Mouse (Mus musculus) cerebellum, postnatal 10 days (tissue): ENCODE data around the gene Klhdc7b.

Experiments
- DNase-seq, 2 experiments: peaks; one replicate each; pipeline ENCODE4 v3.0.0; 2021; ENCODE audit warnings: mixed read lengths in 2 of 2

Gene Klhdc7b

DNA sequence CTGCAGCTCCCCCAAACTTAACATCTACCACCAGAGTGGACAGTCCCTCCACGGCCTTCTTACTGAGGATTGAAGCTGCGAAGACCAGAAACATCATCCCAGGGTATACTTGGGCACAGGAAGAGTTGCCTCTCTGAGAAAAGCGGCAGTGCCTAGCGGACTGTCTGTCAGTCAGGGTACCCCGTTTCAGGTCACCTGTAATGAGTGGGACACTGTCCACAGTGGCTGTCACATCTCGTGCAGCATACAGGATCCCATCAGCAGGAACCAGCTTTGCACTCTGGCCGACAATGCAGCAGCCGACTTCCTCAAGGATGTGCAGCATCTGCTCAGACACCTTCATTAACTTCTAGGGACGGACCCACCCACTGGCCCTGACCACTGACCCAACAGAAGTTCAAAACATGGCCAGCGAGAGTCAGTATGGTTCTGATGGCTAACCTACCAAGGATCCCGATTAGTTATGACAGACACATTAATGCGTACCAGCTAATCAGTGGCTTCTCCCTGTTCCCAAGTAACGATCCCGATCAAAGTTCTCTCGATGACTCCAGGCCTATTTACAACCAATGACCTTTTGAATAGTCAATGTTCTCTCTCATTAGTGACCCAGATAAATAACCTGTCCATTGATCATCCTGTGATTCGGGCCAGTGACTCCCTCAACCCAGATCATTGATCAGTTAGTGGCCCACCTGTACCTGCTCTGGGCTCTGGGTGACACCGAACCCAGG, 9.7 kb upstream of the Klhdc7b start:
- no peak for DNase-seq

DNA sequence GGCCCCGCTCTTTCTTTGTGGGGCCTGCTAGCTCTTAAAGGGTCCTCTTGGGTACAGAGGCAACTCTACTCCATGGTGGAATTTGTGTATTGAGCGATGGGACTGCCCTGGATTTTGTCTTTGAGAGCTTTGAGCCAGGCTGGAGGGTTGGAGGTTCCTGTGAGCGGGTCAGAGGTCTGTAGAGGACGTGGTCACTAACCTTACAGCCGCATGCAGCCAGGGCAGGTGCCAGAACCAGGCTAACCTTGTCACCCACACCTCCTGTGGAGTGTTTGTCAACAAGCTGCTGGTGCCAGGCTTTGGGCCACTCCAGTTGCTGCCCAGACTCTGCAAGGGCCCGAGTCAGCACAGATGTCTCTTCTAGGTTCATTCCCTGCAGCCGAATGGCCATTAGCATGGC, 8.7 kb upstream of the Klhdc7b start:
- DNase-seq = no peak

DNA sequence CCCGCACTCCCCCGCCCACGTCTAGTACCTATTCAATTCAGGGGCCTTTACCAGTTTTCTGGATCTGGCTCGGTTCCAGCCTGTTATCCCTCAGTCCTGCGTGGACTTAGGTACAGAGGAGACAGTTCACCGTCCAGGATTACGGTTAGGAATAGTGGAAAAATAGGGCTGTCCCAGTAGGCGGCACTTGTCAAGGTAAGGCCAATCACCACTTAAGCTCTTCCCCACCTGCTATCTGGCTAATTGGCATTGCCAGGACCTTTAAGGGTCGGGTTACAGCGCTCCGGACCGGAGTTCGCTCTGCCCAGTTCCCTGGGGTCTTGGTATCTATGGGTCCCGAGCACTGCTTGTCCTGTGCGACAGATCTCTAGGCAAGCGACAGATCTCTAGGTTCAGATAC, 7.8 kb upstream of the Klhdc7b start, which contains the start of gene Tymp:
Tymp (minus strand) TSS at position 83 of the 400 bp plus-strand sequence.
- DNase-seq = no peak

DNA sequence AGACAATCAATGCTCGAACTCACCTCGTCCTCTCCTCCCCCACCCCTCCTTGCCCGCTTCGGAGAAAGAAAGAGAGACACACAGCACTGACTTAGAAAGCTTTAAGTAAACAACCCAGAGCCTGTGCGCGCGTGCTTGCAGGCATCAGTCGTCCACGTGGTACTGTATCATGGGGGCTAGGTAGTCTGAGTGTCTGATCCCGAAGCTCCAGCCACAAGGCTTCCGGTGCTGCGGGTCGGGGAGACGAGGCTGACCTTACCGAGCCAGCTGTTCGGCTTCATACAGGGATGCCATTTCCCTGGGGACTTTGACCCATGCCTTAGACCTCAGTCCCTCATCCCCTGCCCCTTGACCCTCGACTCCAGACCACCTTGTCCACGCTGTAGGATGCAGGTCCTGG, 7.4 kb upstream of the Klhdc7b start:
- DNase-seq = no peak

DNA sequence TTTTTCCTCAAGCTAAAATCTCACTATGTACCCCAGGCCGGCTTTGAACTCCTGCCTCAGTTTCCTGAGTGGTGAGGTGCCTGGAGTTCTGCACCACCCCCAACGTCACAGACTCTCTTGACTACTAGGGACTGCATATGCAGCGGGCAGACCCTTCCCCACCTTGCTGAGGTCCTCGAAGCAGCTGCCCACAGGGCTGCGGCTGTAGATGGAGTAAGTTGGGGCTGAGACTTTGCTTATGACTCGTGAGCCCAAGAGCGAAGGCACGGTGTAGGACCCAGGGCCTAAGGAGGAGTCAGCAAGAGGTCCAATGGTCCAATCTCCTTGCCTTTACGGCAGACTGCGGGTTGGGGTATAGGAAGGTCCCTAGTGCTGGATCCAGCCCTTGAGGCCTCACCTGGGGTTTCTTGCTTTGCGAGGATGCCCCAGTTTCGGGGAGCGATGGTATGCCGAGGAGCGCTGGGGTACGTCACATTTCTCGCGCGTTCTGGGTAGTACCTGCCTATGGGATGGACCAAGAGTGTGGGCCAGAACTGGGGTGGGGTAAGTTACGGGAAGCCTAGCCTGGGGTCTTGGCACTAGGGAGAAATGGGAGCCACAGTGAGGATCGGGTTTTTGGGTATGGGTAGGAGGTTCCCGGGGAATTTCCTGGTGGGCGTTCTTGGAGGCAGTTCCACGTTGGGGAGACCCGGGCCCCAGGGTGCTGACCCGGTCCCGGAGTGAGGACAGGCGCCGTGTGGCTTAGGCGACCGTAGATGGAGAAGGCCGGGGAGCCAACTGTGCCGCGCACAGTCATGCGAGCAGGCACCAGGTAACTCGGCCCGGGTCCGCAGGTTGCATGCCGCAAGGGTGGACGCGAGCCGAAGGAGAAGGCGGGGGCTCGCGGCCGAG, 6.5 kb upstream of the Klhdc7b start:
- DNase-seq = no peak

DNA sequence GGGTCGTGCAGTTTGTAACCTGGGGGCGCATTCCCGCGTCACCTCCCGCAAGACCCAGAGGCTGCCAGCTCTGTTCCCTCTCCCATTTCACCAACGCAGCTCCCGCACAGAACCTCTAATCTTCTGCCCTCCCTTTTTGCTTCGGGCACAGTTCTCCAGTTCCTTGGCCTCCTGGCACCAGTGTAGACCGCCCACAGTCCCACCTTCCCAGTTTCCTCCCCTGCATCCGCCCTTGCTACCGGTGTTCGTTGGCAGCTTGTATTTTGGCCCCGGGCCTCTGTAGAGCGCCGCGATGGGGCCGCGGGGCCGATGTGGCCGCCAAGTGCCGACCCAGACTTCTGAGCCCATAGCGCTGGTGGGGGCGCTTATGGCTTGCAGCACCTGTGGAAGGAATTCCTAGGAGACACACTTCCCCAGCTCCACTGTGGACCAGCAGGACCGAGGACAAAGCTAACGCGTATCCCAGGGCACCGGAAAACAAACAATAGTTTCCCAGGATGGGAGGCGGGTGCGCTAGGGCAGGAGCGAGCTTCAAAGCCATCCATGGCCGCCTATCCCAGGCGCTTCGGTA, 5.8 kb upstream of the Klhdc7b start, which contains the start of gene Odf3b:
Odf3b (minus strand) TSS at position 452 of the 571 bp plus-strand sequence.
- peak; percentile 72 to 76 for DNase-seq

DNA sequence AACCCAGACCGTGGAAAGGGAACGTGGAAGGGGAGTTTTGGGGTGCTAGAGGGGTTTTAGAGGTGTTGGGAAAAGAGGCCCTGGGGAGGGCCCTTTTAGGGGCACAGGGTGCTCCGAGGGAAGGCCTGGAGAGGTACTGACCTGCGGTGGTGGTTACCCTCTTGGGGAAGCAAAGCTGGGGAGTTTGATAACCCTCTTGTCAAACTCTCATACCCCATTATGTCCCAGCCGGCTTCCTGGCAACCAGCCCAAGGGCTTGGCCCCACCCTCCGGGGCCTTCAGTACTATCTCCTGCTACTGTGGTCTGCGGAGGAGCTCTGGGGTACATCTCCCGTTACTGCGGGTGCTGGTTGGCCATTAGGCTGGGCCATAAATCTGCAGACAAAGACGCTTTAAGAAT, 5.3 kb upstream of the Klhdc7b start:
- peak; percentile 68 to 70 for DNase-seq

DNA sequence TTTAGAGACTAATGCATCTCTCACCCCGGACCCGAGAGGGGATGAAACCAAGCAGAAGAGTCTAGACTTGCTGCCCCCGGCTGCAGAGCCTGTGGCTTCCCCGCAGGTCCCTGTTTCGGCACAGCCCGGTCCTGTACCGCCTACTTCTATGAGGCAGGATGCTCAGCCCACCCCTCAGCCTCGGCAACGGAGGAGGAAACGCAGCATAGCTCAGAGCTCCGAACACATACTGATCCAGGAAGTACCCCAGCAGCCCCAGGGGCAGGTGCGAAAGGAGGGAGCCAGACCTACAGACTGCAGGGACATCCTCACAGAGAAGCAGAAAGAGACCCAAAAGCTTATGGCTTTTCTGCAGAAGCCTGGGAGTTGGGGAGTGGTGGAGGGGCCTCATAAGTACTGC, 2.4 kb downstream of the Klhdc7b start:
- DNase-seq = no peak

DNA sequence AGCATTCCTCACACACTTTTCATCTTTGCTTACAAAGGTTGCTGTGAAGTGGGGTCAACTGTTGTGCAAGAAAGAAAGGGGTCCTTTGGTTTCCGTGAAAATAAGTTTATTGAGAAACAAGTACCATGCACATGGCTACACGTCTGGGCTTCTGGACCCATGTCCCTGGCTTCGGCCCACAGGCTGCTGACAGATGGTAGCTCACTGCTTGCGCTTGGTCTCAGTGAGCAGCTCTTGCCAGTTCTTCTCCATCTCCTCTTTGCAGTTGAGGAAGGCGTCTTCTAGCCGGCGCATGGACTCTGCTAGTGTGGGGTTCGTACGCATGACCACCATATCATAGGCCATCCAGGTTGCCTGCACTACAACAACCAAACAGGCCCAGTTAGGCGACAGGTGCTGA, 5.4 kb downstream of the Klhdc7b start:
- peak in 1 of 2 experiments; percentile 73 for DNase-seq

DNA sequence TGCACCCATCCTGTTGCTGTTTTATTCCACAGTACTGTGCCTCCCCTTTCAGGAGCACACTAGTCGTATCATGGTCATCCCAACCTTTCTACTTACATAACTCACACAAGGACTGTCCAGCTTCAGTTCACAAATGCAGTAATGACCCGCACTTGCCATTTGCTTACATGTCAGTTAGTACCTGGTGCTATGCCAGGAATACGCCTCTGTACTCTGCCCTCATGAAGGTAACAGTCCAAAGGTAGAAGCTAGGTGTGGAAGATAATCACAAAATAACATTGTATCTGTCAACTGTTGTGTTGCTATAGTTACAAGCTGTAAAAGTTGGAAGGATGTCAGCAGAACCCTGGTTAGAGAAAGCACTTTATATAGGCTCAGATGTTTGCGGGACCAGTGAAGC, 12.2 kb downstream of the Klhdc7b start:
- peak in 1 of 2 experiments; percentile 10 for DNase-seq

DNA sequence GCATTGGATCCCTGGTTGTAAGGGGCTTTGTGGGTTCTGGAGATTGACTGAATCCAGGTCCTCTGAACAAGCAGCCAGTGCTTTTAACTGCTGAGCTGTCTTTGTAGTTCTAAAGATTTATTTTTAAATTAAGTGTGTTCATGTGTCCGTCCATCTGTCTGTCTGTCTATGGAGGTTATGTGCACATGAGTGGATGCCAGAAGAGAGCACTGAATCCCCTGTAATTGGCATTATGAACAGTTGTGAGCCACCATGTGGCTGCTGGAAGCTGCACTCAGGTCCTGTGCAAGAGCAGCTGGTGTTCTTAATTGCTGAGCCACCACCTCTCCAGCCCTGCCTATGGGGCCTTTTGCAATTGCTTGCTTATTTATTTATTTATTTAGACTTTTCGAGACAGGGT, 13.4 kb downstream of the Klhdc7b start:
- peak; percentile 65 to 68 for DNase-seq

DNA sequence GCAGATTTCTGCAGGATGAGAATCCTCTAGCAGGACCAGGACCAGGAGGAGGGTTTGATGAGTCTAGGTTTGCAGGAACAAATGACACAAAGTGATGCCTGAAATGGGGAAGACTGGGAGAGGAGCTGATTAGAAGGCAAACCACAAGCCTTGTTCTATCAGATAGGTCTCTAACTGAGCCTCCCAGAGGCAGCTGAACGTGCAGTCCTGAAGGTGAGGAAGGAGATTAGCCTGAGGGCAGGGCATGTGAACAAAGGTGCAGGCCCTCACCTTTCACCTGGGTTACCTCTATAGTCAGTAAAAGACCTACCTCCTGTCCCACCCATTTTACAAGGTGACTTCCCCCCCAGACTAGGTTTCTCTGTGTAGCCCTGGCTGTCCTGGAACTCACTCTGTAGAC, 15.0 kb downstream of the Klhdc7b start:
- DNase-seq = no peak

DNA sequence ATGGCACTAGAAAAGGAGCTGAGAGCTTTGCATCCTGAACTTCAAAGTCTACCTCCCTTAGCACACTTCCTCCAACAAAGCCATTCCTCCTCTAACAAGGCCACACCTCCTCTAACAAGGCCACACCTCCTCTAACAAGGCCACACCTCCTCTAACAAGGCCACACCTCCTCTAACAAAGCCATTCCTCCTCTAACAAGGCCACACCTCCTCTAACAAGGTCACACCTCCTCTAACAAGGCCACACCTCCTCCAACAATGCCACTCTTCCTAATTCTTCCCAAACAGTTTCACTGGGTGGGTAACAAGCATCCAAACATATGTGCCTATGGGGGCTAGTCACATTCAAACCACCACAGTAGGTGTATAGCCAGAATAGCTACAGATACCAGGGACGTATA, 17.8 kb downstream of the Klhdc7b start:
- DNase-seq = no peak

DNA sequence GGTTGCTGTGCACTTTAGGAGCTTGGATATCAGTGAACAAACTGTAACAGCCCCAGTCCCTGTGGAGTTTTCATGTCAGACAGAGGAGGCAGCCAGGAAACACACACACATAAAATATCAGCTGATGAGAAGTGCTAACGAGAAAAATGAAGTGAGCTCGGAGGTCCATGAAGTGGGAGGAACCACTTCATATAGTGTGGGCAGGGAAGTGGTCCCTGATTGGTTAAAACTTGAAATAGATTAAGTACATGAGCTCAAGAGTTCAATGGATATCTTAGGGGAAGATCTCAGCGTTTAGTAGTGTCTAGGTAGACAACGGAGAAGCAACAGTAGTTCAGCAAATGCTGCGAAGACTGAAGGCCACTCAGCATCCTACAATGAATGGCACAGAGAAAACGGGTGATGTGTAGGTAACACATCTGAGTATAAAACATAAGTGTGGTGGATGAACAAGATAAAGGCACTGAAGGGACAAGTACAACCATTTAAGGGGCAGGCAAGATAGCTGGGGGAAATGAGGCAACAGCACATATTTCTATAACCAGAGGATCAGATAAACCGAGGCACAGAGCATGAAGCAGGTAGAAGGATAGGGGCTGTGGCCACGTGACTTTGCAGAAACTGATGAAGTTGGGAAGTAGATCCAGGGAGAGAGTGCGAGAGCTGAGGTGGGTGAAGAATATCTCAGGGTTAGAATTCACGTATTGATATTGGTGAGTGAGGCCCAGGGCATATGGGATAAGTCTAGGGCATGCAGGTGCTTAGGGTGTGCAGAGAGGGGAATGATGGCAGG, 20.3 kb downstream of the Klhdc7b start:
- DNase-seq = no peak

DNA sequence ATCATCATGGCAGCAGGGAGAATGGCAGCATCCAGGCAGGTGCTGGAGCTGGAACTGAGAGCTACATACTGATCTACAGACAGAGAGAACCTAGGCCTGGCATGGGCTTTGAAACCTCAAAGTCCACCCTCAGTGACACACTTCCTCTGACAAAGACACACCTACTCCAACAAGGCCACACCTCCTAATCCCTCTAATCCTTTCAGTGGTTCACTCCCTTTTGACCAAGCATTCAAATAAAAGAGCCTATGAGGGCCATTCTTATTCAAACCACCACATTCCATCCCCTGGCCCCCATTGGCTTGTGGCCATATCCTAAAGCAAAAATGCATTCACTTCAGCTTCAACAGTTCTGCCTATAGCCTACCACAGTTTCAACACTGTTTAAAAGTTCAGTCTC, 22.0 kb downstream of the Klhdc7b start:
- DNase-seq = no peak

DNA sequence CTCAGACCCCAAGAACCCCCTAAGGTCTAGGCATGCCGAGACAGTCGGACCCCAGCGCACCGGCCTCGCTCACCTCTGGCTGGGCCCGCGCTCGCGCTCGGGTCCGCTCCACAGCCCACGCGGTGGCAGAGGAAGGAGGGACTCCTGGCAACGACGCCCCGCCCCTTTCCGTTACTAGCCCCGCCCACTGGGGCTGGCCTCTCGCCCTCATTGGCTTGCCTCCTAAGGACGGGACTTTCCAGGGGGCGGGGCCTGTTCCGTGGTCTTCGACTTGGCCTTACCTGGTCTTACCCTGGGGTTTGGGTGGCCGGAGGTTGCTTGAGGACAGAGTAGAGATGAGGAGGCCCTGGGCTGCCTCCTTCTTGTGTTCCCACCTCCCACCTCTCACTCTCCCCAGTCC, 25.4 kb downstream of the Klhdc7b start, which contains the start of gene Syce3:
Syce3 (minus strand) TSS at position 386 of the 400 bp plus-strand sequence.
- no peak for DNase-seq

DNA sequence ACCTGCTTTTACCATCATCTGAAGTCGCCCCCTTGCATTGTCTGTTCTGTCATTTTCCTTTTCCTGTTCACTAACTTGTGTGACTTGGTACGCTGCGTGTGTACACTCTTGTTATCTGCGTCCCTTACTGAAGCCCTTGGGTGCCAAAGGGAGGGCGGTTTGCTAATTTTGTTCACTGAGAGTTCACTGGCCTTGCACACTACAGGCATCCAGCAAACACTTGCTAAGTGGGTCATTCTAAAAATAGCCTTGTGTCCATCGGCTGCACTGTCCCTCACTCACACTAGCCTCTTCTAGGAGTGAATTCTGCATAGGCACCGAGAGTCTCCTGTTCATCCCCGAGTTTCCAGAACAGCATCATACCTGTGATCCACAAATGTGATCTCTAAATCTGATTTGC, 30.6 kb downstream of the Klhdc7b start:
- DNase-seq = no peak

DNA sequence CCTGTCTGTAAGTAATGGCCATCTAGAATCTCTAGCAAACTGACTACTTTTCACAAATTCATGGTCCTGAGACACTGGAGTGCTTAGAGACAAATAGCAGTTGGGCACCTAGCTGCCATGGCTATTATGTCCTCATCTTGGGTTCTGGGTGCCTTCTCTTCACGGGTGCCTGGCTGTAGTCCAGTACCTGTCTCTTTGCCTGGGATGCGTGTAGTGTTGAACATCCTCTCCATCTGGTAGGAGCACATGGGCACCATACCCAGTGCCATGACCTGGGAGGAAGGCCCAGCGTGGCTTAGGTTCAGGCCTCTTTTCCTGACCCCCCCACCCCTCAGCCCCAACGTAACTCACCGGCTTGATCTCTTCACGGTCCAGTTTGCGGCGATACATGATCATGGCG, 37.2 kb downstream of the Klhdc7b start:
- DNase-seq = no peak

DNA sequence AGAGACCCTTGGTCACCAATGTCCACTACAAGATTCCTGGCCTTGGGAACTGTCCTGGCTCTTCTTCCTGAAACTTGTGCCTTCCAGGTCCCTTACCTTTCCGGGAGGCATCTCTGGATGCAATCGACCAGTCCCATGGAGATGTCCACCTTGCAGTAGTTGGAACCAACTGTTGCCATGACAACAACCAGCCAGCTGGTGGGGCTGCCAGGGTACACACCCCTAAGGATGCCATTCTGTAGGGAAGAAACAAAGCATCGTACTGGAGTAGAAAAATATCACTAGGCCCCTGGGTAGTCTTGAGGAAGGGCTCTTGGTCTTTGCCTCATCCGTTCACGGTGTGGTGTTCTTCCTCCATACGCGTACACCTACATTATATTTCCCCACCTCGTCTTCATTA, 39.9 kb downstream of the Klhdc7b start:
- no peak for DNase-seq

DNA sequence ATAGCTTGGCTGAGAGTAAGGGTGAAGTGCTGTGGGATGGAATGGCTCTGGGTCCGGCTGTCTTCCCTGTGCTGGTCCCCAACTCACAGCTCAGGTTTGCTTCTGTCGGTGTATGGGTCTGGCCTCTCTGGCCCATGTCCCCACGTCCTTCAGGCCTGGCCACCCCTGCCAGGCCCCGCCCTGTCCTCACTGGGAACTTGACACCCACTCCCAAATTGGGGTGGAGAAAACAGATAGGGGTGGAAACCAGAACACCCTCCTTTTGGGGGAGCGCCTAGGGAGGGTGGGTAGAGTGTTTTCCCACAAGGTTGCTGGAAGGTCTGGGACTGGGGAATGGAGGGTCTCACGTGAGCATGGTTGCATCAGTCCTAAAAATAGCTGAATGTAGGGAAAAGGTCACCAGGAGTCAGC, 41.0 kb downstream of the Klhdc7b start, which contains the start of gene Cpt1b:
Cpt1b (minus strand) TSS at position 153 of the 411 bp plus-strand sequence.
- no peak for DNase-seq

DNA sequence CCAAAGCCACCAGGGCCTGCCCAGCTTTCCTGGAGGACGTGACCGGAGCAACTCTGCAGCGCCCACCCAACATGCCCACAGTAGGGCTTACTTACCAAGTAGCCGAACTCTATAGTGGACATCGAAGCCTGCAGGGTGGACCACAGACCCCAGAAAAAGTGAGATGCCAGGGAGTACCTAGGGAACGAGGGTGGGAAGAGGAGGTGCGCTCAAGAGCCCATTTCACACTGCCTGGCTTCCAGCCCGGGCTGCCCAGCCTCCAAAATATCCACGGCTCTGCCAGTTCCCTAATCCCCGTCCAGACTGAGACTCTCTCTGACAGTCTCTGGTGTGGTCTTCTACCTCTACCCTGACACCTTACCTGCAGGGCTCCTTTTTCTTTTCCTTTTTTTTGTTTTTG, 42.0 kb downstream of the Klhdc7b start:
- DNase-seq = no peak

DNA sequence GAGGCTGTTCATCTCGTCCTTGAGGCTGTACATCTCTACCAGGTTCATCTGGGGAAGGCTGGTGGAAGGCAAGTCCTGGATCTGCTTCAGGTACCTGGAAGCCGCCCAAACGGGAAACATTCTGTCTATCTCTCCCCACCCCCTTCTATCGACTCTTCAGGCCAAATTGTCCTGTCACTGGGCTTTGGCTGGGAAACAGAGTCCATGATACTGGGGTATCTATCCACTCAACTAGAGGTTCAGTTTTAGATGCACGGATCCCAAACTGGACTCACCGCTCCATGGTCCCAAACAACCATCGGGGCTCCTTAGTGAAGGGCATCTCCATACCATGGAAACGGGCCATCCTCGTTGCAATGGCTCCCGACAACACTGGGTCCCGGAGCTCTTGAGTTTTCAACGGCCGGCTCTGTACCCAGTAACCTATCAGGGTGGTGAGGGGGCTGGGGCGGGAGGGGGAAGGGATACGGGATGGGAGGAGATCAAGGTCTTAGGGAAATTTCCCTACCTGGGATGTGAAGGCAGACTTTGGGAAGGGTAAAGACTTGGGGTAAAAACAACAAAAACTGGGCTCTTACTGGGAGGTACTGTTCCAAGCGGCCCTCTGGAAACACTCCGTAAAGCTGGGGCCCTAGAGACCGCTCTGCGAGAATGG, 43.5 kb downstream of the Klhdc7b start:
- DNase-seq = peak in 1 of 2 experiments; percentile 37
